Mouse (Mus musculus) Muller cell, postnatal 12 days (primary cell): Measurements from ENCODE around the gene Rbms3.

ENCODE experiments used
- DNase-seq: peaks from one replicate; pipeline ENCODE4 v3.0.0-alpha.2; 2015; ENCODE audit errors: inconsistent ontology term

Rbms3 gene

DNA sequence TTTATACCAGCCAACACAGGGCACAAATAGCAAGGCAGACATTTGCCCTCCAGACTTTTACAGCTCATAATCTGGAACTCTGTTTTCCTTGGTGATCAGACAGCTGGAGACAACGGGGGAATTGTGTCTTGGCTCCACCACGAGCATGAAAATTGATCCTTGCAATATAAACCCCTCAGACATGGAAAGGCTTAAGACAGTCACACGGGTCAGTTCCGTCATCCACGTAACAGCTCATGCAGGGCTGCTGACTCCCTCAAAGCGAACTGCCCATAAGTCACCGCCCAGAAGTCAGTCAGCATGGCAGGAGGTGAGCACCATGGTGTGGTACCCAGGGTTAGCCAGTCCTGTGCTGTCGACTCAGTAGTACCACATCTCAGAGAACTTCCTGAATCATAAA, 794.8 kb downstream of the Rbms3 start:
- DNase-seq = no peak

DNA sequence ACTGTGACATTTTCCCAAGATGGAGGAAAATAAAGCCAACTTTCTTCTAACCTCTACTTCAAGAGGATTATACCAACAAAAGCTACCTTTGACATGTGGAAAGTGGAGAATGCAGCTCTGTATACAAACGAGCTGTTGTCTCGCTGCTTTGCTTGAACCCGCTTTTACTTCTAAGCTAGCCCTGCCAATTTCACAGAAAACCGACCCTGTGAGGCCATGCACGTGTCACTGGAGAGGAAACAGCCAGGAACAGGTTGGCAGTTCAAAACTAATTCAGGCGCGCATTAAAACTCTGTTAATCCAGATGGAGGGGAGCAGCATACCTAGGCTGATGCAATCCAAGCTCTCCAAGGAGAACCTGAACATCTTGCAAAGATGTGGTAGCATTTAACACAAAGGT, 796.0 kb downstream of the Rbms3 start:
- no peak for DNase-seq

- no peak for DNase-seq
Observed at GRCm38 (mm10) chr9:116832822-116833221, 796.9 kb downstream of the Rbms3 start.

- no peak for DNase-seq
Observed at GRCm38 (mm10) chr9:116831386-116831785, 798.3 kb downstream of the Rbms3 start.

DNA sequence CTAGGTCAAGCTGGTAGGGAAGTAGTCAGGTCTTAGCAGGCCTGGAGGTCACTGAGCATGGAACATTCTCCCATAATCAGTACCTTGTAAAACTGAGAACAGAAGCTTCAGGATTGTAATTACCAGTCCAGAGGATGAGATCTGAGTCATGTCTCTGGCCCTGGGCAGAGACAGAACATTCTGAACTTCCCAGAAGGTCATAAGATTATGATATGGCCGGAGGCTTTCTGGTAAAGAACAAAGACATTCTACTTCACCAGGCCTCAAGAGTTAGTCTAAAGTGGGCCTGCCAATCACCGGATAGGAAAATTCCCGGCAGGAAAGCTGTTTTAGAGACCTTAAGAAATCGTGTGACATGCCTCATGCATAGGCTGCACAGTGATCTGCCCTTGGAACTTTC, 799.8 kb downstream of the Rbms3 start:
- no peak for DNase-seq

DNA sequence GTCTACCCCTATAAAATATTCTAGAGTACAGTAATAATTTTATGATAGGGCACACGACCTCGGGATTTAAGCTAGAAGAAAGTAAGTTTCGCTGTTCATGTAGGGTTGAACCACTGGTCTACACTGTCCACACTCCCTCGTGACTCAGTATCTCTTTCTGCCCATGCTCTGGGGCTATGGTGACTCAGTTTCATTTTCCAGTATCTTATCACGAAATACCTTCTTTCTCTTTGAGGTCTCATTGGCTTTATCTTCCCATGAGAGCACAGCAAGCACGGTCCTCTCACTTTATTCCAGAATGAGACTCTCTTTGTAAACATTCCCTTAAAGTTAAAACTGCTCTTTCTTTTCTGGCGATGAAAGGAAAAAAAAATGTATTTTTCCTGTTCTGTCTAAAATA, 808.1 kb downstream of the Rbms3 start:
- DNase-seq = no peak

DNA sequence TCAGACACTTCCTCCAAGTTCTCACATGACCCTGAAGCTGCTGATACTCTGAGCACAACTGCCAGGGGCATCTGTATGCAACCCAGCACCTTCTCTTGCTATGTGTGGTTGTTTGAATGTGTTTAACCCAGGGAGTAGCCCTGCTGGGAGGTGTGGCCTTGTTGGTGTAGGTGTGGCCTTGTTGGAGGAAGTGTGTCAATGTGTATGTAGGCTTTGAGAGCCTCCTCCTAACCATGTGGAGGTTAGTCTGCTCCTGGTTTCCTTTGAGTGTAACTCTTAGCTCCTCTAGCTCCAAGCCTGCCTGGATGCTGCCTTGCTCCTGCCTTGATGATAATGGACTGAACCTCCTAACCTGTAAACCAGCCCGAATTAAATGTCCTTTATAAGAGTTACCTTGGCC, 812.5 kb downstream of the Rbms3 start:
- DNase-seq = no peak

DNA sequence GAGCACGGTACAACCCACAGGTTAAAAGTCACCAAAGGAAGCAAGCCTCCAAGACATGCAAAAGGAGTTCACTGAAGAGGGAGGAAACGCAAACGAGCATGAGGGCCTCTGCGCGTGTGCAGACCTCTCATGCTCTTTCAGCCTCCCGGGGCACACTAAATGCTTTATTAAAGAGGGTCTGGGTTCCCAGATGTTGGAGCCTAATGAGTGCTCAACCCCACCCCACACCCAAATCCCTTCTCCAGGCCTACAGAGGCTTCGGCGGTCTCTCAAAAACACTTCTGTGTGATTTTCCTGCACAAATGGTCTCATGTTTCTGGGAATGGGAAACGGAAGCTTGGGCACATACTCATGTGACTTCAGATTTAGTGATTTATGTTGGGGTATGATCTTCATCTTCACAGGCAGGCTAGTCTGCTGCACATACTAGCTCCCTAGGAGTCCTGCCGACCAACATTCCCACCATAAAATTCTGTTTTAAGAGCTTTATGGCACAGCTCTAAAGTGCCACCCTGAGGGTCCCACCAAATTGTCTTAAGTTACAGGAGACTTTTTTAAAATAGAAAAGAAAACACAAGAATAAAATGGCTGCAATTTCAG, 815.1 kb downstream of the Rbms3 start:
- DNase-seq = no peak

GRCm38 (mm10) chr9:116813396-116813795, 816.3 kb downstream of the Rbms3 start:
- no peak for DNase-seq

DNA sequence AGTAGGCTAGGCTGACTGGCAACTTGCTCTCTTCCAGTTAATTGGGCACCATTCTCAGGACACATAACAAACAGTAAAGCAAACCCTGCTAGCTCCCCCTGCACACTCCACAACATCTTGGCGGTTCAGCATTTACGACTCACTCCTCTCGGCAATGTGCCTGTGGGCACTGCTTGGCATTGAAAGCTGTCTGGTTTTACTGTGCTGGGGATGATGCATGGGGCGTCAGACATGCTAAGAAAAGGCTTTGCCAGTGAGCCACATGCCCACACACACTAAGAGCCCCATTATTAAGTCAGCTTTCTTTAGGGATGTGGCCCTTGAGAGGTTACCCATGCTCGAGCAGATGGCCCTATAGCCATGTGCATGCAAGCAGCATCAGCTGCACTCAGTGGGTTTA, 820.5 kb downstream of the Rbms3 start:
- DNase-seq = peak; percentile 38

GRCm38 (mm10) chr9:116808401-116808800, 821.3 kb downstream of the Rbms3 start:
- DNase-seq = peak; percentile 82

DNA sequence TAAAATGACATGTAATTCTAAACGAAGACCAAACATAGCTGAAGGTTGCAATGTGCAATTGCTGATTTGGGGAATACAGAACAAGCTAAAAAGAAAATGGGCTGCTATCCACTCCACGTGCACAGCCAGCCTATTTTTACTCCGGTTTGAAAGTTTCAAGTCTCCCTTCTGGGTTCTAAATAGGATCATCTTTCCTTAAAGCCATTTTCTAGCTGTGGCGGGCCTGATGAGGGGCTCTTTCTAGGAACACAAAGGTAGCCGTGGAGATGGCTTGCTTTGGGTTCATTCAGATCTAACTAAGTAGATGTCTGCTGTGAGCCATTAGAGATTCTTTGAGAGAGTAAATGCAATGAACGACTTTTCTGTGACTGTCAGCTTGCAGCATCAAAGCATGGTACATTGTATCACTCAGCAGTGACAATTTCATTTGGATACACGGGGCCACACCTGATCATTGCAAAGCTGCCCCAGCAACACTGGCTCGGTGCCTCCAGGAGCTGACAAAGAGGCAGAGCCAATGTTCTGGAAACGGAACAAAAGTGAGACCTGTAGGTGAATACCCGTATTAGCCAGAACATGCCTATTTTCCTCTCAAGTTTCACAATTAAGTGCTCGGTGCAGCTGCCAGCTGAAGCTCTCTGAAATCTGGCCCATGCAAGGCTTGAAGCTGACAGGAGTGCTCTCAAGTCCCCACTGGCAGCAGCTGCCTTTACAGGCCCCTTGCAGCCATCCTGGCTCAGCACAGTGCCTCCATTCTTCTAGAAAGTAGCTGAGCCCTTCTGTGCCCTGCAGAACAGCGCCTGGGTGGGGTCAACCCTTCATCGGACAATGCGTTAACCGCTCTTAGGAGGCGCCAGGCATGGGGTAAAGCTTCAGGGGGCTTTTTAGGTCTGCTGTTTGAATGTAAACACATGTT, 822.3 kb downstream of the Rbms3 start:
- peak; percentile 42 for DNase-seq

GRCm38 (mm10) chr9:116803292-116803731, 826.4 kb downstream of the Rbms3 start:
- DNase-seq = no peak

DNA sequence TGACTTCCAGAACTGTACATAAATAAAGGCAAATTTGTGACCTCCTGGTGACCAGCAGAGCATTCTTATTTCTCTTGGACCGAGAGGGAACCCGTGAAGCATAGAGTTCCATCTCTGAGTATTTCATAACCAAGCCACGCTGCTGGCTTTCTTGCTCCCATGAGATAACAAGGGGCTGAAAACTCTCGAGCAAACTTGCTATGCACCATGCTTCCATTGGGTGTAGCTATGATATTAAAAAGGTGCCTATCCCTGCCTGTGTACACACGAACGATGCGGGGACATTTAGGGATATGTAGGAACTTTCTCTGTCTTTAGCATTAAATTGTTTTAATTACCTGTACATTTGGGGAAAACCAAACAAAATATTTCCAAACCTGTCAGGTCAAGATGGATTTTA, 827.1 kb downstream of the Rbms3 start:
- DNase-seq = no peak

- DNase-seq = no peak
Observed at GRCm38 (mm10) chr9:116795240-116795955, 834.3 kb downstream of the Rbms3 start.

- DNase-seq = no peak
Observed at GRCm38 (mm10) chr9:116791850-116792249, 837.9 kb downstream of the Rbms3 start.

- no peak for DNase-seq
Observed at GRCm38 (mm10) chr9:116786136-116787046, 843.3 kb downstream of the Rbms3 start.

DNA sequence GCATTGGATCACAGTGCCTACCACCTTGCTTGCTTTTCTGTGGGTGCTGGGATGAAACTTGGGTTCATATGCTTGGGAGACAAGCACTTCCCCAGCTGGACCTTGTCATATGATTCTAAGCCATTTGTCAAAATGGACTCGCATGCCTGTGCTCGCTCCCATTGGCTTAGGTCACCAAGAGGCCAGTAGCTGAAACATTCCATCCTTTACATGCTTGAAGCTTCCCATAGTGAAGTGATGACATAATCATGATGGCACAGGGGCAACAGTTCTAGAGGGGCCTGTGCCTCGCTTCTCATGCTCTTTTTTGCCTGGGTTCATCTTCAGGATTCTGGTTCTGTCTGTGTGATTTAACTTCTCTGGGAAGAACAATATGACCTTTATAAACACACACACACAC, 857.9 kb downstream of the Rbms3 start:
- peak; percentile 33 for DNase-seq

DNA sequence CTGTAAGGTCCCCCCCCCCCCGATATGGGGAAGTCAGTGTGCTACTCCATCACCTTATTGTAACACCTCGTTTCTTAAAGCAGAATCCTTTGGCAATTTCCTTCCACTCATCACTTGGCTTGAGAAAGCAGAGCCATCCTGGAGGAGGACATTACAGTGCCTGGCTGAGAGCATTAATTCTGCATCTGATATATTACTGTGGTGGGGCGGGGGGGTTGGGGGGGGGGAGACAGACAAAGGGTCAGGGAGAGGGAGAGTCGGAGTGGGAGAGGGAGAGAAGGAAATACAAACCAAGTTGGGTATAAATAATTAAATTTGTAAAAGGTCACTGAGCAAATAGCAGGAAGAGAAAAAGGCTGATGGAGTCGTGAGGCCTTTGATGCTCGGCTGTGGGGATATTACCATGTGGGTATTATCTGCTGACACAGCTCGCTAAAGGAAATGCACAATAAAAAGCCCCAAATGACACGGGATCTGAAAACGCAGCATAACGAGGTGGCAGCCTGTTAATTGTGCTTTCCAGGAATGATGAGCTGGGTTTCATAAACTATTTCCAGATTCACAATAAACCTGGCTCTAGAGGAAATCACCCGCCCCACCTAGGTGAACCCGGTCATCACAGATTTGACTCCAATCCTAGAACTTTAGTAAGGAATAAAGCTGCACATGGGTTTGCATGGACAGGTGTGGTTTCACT, 860.2 kb downstream of the Rbms3 start:
- peak; percentile 19 for DNase-seq

- DNase-seq = no peak
Observed at GRCm38 (mm10) chr9:116762395-116763025, 867.2 kb downstream of the Rbms3 start.
